Mouse (Mus musculus) G1E (cell line): ENCODE measurements around the gene Zfp57. TPM values are rescaled to one million over a fixed set of nuclear protein-coding genes. Genes with fewer than 3 reads are reported as not detected.

ENCODE experiments used
- ATAC-seq: 2 replicates; pipeline ENCODE4 v1.8.0; 2016; ENCODE audit warnings: mild to moderate bottlenecking; ENCODE audit not compliant: insufficient number of reproducible peaks, poor library complexity, low FRiP score, severe bottlenecking; ENCODE audit errors: extremely low read depth
- DNase-seq: peaks from one replicate; pipeline ENCODE4 v3.0.0; 2012; ENCODE audit warnings: low spot score
- H3K27me3 ChIP-seq: 2 replicates; pipeline ENCODE4 v1.6.1; 2012; ENCODE audit warnings: mild to moderate bottlenecking, low read length, inconsistent platforms; ENCODE audit not compliant: insufficient read depth
- H3K36me3 ChIP-seq: replicated peaks from 2 replicates; pipeline ENCODE3; 2012; ENCODE audit warnings: mild to moderate bottlenecking, inconsistent platforms
- H3K4me1 ChIP-seq: 2 replicates; pipeline ENCODE4 v1.6.1; 2012; ENCODE audit warnings: low read depth, low read length, inconsistent platforms, mixed read lengths; ENCODE audit not compliant: insufficient read depth
- H3K4me3 ChIP-seq: 2 replicates; pipeline ENCODE4 v1.5.1; 2012; ENCODE audit warnings: low read depth, mild to moderate bottlenecking, inconsistent platforms, low read length, moderate library complexity, mixed read lengths
- H3K9me3 ChIP-seq: replicated peaks from 2 replicates; pipeline ENCODE4 v1.6.1; 2012; ENCODE audit warnings: inconsistent platforms
- CTCF ChIP-seq: IDR thresholded peaks from 2 replicates; pipeline ENCODE4 v1.5.1; 2012; ENCODE audit warnings: low read depth, low read length, inconsistent platforms, mixed read lengths
- GATA1 ChIP-seq: IDR thresholded peaks from 2 replicates; pipeline ENCODE4 v1.6.1; 2012; ENCODE audit warnings: borderline replicate concordance, low read length, inconsistent platforms, mixed read lengths
- GATA2 ChIP-seq: IDR thresholded peaks from 2 replicates; pipeline ENCODE4 v1.6.1; 2012; ENCODE audit warnings: low read depth, low read length, inconsistent platforms, borderline replicate concordance
- POLR2AphosphoS5 ChIP-seq: IDR thresholded peaks from 2 replicates; pipeline ENCODE4 v1.6.1; 2012; ENCODE audit warnings: low read depth, low read length, inconsistent platforms; ENCODE audit not compliant: insufficient replicate concordance
- TAL1 ChIP-seq: conservative IDR thresholded peaks from 2 replicates; pipeline ENCODE4 v1.6.1; 2012; ENCODE audit warnings: low read depth, low read length, inconsistent platforms, mixed read lengths
- polyA plus RNA-seq: library from polyadenylated mRNA; stranded (reverse); fragments of >175 nt; gene quantifications from 2 replicates; pipeline ENCODE4 v1.2.3, GENCODE M21; 2012
- total RNA-seq, 2 experiments: library from RNA; stranded (forward) in 1 of 2; stranded (reverse) in 1 of 2; fragments of 200-1000 nt in 1 of 2; fragments of >200 nt in 1 of 2; fragmentation: Nextera tagmentation in 1 of 2; gene quantifications; 2 replicates each; pipeline ENCODE4 v1.2.3; 2014 to 2017

Gene Zfp57
- total and polyA plus RNA-seq, 3 experiments, result 0.44 TPM; not detected in 2

DNA sequence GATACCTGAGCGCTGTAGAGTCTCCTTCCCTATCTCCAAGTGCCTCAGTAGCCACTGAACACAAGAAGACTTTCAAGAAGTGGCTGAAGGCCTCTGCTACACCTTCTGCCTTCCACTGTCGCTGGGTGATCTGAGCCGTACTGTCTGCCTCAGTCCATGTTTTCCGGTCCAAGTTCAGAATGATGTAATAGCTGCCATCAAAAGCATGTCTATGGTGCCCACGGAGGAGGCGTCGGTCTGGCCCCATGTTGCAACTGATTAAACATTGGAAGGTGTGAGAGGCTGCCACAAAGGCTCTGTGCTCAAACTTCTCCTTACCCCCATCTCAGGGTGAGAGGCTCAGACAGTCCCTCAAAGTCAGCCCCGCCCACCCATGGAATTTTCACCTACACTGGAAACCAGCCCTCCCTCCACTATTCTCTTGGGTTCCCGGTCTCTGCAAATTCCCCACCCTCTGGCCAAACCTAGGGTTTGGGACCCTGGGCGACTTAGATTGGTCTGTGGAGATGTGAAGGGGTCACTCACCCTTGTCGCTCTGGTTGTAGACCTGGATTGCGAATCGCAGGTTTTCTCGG is 30.6 kb upstream of the Zfp57 start:
- TF ChIP-seq POLR2AphosphoS5 (no peak), CTCF (no peak), GATA2 (no peak)
- ATAC-seq (no peak), DNase-seq (no peak)
- peaks cover 4% of the 10 kb centered on the region for H3K36me3 ChIP-seq
- H3K4me1 ChIP-seq, result peaks cover 3% of the 10 kb centered on the region
- H3K4me3 ChIP-seq, result no peak overlapping the region
- H3K27me3 ChIP-seq, result peaks cover 15% of the 10 kb centered on the region; the same call in 1 of the 2 replicates
- no peaks in the 10 kb centered on the region for H3K9me3 ChIP-seq

DNA sequence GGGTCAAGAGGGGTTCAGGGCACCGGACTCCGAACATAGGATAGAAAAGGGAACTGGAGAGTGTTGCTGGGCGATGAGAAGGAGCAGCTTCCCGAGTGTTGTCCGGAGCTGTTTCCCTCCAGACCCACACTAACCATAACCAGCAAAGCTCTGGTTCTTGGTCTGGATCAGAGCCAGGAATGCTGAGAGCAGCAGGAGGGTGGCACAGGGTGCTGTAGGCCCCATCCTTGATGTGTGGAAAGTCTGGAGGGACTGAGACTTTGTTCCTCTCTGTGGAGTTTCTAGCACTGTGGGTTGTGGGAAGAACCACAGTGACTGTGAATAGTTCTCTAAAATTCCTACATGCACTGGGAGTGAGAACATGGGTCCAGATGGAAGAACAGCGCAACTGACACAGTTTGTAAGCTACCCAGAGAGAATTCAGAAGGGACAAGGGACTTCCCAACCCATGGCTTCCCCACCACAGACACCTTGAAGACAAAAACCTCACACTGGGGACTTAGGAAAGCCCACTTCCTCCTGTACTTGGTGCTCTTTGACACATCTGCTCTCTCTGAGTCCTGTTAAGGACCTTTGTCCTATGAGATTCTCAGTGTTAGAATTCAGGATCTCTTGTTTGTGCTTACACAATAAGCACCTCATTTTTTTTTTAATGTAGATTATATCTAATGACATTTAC is 29.7 kb upstream of the Zfp57 start:
- H3K4me3 ChIP-seq, result no peak overlapping the region
- no peaks in the 10 kb centered on the region for H3K36me3 ChIP-seq
- H3K4me1 ChIP-seq, result peaks cover 3% of the 10 kb centered on the region
- no peak for DNase-seq
- no peak for TF ChIP-seq CTCF
- TF ChIP-seq GATA2, result no peak
- no peak for TF ChIP-seq POLR2AphosphoS5
- TF ChIP-seq GATA1, result no peak
- no peak for TF ChIP-seq TAL1
- H3K9me3 ChIP-seq, result no peaks in the 10 kb centered on the region
- H3K27me3 ChIP-seq, result peaks cover 15% of the 10 kb centered on the region; the same call in 1 of the 2 replicates
- ATAC-seq, result no peak

DNA sequence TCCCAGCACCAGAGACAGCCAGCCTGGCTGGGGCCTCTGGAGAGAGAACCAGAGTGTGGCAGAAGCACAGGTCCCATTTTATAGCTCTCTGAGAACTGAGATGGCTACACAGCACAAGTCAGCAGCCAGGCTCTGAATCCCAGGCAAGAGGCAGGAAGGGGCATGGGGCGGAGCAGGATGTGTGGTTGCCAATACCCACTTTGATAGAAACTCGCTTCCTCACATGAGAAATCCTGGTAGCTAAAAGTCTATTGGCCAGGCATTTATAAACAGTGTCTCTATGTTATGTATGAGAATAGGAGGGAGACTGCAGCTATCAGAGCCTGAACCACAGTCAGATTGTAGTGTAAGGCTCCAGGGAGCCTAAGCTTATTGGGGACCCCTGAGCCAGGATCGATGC is 28.2 kb upstream of the Zfp57 start:
- peaks cover 20% of the 10 kb centered on the region for H3K27me3 ChIP-seq
- H3K9me3 ChIP-seq, result no peaks in the 10 kb centered on the region
- peaks cover 3% of the 10 kb centered on the region for H3K4me1 ChIP-seq
- no peak; the same call in 1 of the 2 replicates for ATAC-seq
- H3K4me3 ChIP-seq, result no peak overlapping the region
- no peaks in the 10 kb centered on the region for H3K36me3 ChIP-seq
- DNase-seq, result no peak
- TF ChIP-seq GATA1, result no peak
- no peak for TF ChIP-seq POLR2AphosphoS5
- TF ChIP-seq CTCF, result no peak
- no peak for TF ChIP-seq TAL1
- TF ChIP-seq GATA2, result no peak

DNA sequence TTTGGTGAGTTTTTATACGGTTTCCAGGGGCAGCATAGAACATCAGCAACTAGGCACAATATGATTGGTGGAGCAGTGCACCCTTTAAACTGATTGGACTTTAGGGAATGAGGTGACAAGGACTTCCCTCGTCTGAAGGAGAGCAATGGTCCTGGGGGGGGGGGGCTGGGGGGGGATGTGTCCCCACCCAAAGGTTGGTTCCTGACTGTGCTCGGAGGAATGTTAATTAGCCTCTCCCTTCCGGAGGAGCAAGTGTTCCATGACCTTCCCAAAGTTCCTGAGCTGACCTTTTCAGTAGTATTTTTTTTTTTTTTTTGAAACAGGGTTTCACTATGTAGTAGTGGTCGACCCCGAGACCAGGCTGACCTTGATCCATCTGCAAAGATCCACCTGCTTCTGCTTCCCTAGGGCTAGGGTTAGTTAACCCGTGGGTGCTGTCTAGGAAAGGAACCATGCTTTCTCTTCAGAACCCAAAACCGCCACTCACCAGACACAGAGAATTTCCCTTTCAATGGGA is 27.6 kb upstream of the Zfp57 start:
- Histone ChIP-seq H3K27me3 (peaks cover 21% of the 10 kb centered on the region), H3K9me3 (no peaks in the 10 kb centered on the region), H3K36me3 (no peaks in the 10 kb centered on the region), H3K4me1 (peaks cover 3% of the 10 kb centered on the region), H3K4me3 (no peak overlapping the region)
- ATAC-seq (no peak), DNase-seq (no peak)
- TF ChIP-seq POLR2AphosphoS5, result no peak
- no peak for TF ChIP-seq TAL1
- no peak for TF ChIP-seq CTCF
- TF ChIP-seq GATA1, result no peak
- no peak for TF ChIP-seq GATA2

DNA sequence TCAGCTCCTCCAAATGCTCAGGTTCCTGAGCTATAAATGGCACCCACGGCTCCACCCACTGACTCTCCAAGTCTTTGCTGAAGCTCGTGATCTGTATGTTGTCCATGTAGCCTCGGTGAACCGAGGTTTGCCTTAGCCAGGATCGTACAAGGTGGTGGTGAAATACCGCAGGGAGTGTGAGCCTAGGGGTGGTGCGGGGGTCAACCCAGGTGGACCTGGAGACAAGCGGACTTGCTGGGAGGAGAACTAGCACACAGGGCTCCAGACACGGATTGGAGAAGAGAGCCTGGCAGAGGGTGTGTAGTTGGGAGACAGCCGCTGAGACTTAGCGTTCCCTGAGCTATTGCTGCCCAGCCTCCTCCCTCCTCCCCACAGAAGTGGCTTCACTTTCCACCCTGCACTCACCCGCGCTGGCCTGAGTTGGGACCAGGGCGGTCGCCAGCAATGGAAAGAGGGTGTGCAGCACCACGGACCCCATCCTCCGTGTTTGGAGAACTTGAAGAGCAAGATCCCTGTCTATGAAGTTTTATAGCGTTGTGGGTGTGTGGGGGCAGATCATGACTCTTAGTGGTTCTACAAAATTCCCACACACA is 19.6 kb upstream of the Zfp57 start, which contains the start of gene 2410137M14Rik:
2410137M14Rik (minus strand) TSS at position 17 of the 593 bp plus-strand sequence.
- H3K4me1 ChIP-seq, result 0 out of 2 replicates have a peak, but pooled peaks cover 8% of the 10 kb centered on the region
- no peak for DNase-seq
- H3K9me3 ChIP-seq, result no peaks in the 10 kb centered on the region
- H3K4me3 ChIP-seq, result no peak within 1 kb of the TSS
- TF ChIP-seq POLR2AphosphoS5 (no peak), GATA1 (no peak), GATA2 (no peak), TAL1 (no peak), CTCF (no peak)
- H3K36me3 ChIP-seq, result no peaks in the 10 kb centered on the region
- H3K27me3 ChIP-seq, result peaks cover 32% of the 10 kb centered on the region
- ATAC-seq, result no peak

DNA sequence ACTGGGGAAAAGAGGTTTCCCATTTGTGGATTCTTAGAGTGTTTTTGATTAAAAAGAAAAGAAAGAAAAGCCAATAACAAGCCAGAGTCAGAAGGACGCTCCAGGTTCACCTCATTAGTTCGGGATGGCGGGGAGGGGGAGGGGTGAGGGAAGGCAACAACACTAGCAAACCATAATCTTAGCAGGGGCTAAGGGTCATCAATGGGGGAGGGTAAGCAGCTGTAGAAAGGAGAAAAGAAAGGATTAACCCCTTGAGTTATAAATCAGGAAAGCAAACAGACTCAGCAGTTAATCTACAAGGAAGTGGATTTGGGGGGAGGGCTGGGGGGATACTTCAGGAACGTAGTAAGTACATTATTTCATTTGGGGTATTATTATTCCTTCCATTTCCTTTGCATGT is 19.1 kb upstream of the Zfp57 start:
- ATAC-seq (no peak), DNase-seq (no peak)
- H3K36me3 ChIP-seq, result no peaks in the 10 kb centered on the region
- H3K4me3 ChIP-seq, result no peak overlapping the region
- H3K4me1 ChIP-seq, result 0 out of 2 replicates have a peak, but pooled peaks cover 8% of the 10 kb centered on the region
- H3K9me3 ChIP-seq, result no peaks in the 10 kb centered on the region
- H3K27me3 ChIP-seq, result peaks cover 34% of the 10 kb centered on the region
- TF ChIP-seq GATA1, result no peak
- no peak for TF ChIP-seq CTCF
- no peak for TF ChIP-seq GATA2
- TF ChIP-seq POLR2AphosphoS5, result no peak
- no peak for TF ChIP-seq TAL1
